Mouse (Mus musculus) embryonic fibroblast, embryonic 13.5 days (primary cell): ENCODE measurements around the gene Fetub.

Experiments
- CTCF ChIP-seq: IDR thresholded peaks from 2 replicates; pipeline ENCODE4 v1.5.1; 2011; ENCODE audit warnings: mild to moderate bottlenecking, control low read depth, low read length, moderate library complexity, borderline replicate concordance; ENCODE audit not compliant: insufficient read depth
- POLR2A ChIP-seq: IDR thresholded peaks from 2 replicates; pipeline ENCODE4 v1.6.1; 2011; ENCODE audit warnings: low read depth, mild to moderate bottlenecking, control low read depth, low read length, moderate library complexity

GRCm38 (mm10) chr16:22967383-22968030 lies 49.4 kb downstream of the Fetub start:
- TF ChIP-seq CTCF (no peak), POLR2A (no peak)
